Mouse (Mus musculus): ENCODE results near the gene Olfr667. TPM values are rescaled to one million over a fixed set of nuclear protein-coding genes. Genes with fewer than 3 reads are reported as not detected.

Olfr667 gene
- total and polyA plus RNA-seq, 3 experiments, result not detected

Other genes with a start within 250 kb of the Olfr667 start
- not detected in 2 replicates for gene Olfr661, start 235.0 kb downstream of the Olfr667 start, total RNA-seq (2012; rRNA removed)
- gene Olfr661, start 235.0 kb downstream of the Olfr667 start, total RNA-seq (2014; rRNA removed), result not detected in 2 replicates
- gene Olfr661, start 235.0 kb downstream of the Olfr667 start, polyA plus RNA-seq (2012; ENCODE audit: insufficient read length, low read depth), result not detected in 2 replicates
- 0.08 TPM in 1 of 2 replicates, not detected in the other for gene Usp17le, start 144.0 kb downstream of the Olfr667 start, total RNA-seq (2012; rRNA removed)
- not detected in 2 replicates for gene Usp17le, start 144.0 kb downstream of the Olfr667 start, total RNA-seq (2014; rRNA removed)
- not detected in 2 replicates for gene Usp17le, start 144.0 kb downstream of the Olfr667 start, polyA plus RNA-seq (2012; ENCODE audit: insufficient read length, low read depth)
- not detected in 2 replicates for gene Usp17lb, start 78.9 kb downstream of the Olfr667 start, total RNA-seq (2012; rRNA removed)
- not detected in 2 replicates for gene Usp17lb, start 78.9 kb downstream of the Olfr667 start, total RNA-seq (2014; rRNA removed)
- not detected in 2 replicates for gene Usp17lb, start 78.9 kb downstream of the Olfr667 start, polyA plus RNA-seq (2012; ENCODE audit: insufficient read length, low read depth)
- gene Usp17la, start 64.5 kb downstream of the Olfr667 start, total RNA-seq (2012; rRNA removed), result 0.13 and 0.17 TPM in 2 replicates
- gene Usp17la, start 64.5 kb downstream of the Olfr667 start, total RNA-seq (2014; rRNA removed), result not detected in 2 replicates
- gene Usp17la, start 64.5 kb downstream of the Olfr667 start, polyA plus RNA-seq (2012; ENCODE audit: insufficient read length, low read depth), result 0.10 and 0.11 TPM in 2 replicates
- gene Olfr665, start 43.5 kb downstream of the Olfr667 start, total RNA-seq (2012; rRNA removed), result not detected in 2 replicates
- gene Olfr665, start 43.5 kb downstream of the Olfr667 start, total RNA-seq (2014; rRNA removed), result not detected in 2 replicates
- gene Olfr665, start 43.5 kb downstream of the Olfr667 start, polyA plus RNA-seq (2012; ENCODE audit: insufficient read length, low read depth), result not detected in 2 replicates
- not detected in 2 replicates for gene Olfr666, start 25.5 kb downstream of the Olfr667 start, total RNA-seq (2012; rRNA removed)
- not detected in 2 replicates for gene Olfr666, start 25.5 kb downstream of the Olfr667 start, total RNA-seq (2014; rRNA removed)
- gene Olfr666, start 25.5 kb downstream of the Olfr667 start, polyA plus RNA-seq (2012; ENCODE audit: insufficient read length, low read depth), result not detected in 2 replicates
- not detected in 2 replicates for gene Olfr668, start 6.6 kb upstream of the Olfr667 start, total RNA-seq (2012; rRNA removed)
- gene Olfr668, start 6.6 kb upstream of the Olfr667 start, total RNA-seq (2014; rRNA removed), result not detected in 2 replicates
- gene Olfr668, start 6.6 kb upstream of the Olfr667 start, polyA plus RNA-seq (2012; ENCODE audit: insufficient read length, low read depth), result not detected in 2 replicates
- gene Olfr669, start 12.8 kb upstream of the Olfr667 start, total RNA-seq (2012; rRNA removed), result not detected in 2 replicates
- not detected in 2 replicates for gene Olfr669, start 12.8 kb upstream of the Olfr667 start, total RNA-seq (2014; rRNA removed)
- gene Olfr669, start 12.8 kb upstream of the Olfr667 start, polyA plus RNA-seq (2012; ENCODE audit: insufficient read length, low read depth), result not detected in 2 replicates
- gene Olfr670, start 41.1 kb upstream of the Olfr667 start, total RNA-seq (2012; rRNA removed), result not detected in 2 replicates
- gene Olfr670, start 41.1 kb upstream of the Olfr667 start, total RNA-seq (2014; rRNA removed), result not detected in 2 replicates
- gene Olfr670, start 41.1 kb upstream of the Olfr667 start, polyA plus RNA-seq (2012; ENCODE audit: insufficient read length, low read depth), result not detected in 2 replicates
- gene Olfr671, start 57.6 kb upstream of the Olfr667 start, total RNA-seq (2012; rRNA removed), result not detected in 2 replicates
- gene Olfr671, start 57.6 kb upstream of the Olfr667 start, total RNA-seq (2014; rRNA removed), result not detected in 2 replicates
- not detected in 2 replicates for gene Olfr671, start 57.6 kb upstream of the Olfr667 start, polyA plus RNA-seq (2012; ENCODE audit: insufficient read length, low read depth)
- not detected in 2 replicates for gene Olfr672, start 80.5 kb upstream of the Olfr667 start, total RNA-seq (2012; rRNA removed)
- not detected in 2 replicates for gene Olfr672, start 80.5 kb upstream of the Olfr667 start, total RNA-seq (2014; rRNA removed)
- not detected in 2 replicates for gene Olfr672, start 80.5 kb upstream of the Olfr667 start, polyA plus RNA-seq (2012; ENCODE audit: insufficient read length, low read depth)
- not detected in 2 replicates for gene Olfr675, start 107.0 kb upstream of the Olfr667 start, total RNA-seq (2012; rRNA removed)
- not detected in 2 replicates for gene Olfr675, start 107.0 kb upstream of the Olfr667 start, total RNA-seq (2014; rRNA removed)
- not detected in 2 replicates for gene Olfr675, start 107.0 kb upstream of the Olfr667 start, polyA plus RNA-seq (2012; ENCODE audit: insufficient read length, low read depth)
- not detected in 2 replicates for gene Olfr676, start 111.2 kb upstream of the Olfr667 start, total RNA-seq (2012; rRNA removed)
- gene Olfr676, start 111.2 kb upstream of the Olfr667 start, total RNA-seq (2014; rRNA removed), result not detected in 2 replicates
- gene Olfr676, start 111.2 kb upstream of the Olfr667 start, polyA plus RNA-seq (2012; ENCODE audit: insufficient read length, low read depth), result not detected in 2 replicates
- not detected in 2 replicates for gene Olfr677, start 129.9 kb upstream of the Olfr667 start, total RNA-seq (2012; rRNA removed)
- gene Olfr677, start 129.9 kb upstream of the Olfr667 start, total RNA-seq (2014; rRNA removed), result not detected in 2 replicates
- not detected in 2 replicates for gene Olfr677, start 129.9 kb upstream of the Olfr667 start, polyA plus RNA-seq (2012; ENCODE audit: insufficient read length, low read depth)
- gene Olfr678, start 143.0 kb upstream of the Olfr667 start, total RNA-seq (2012; rRNA removed), result not detected in 2 replicates
- not detected in 2 replicates for gene Olfr678, start 143.0 kb upstream of the Olfr667 start, total RNA-seq (2014; rRNA removed)
- not detected in 2 replicates for gene Olfr678, start 143.0 kb upstream of the Olfr667 start, polyA plus RNA-seq (2012; ENCODE audit: insufficient read length, low read depth)
- not detected in 2 replicates for gene Olfr679, start 159.7 kb upstream of the Olfr667 start, total RNA-seq (2012; rRNA removed)
- not detected in 2 replicates for gene Olfr679, start 159.7 kb upstream of the Olfr667 start, total RNA-seq (2014; rRNA removed)
- gene Olfr679, start 159.7 kb upstream of the Olfr667 start, polyA plus RNA-seq (2012; ENCODE audit: insufficient read length, low read depth), result not detected in 2 replicates
- not detected in 2 replicates for gene Olfr680-ps1, start 171.3 kb upstream of the Olfr667 start, total RNA-seq (2012; rRNA removed)
- gene Olfr680-ps1, start 171.3 kb upstream of the Olfr667 start, total RNA-seq (2014; rRNA removed), result not detected in 2 replicates
- gene Olfr680-ps1, start 171.3 kb upstream of the Olfr667 start, polyA plus RNA-seq (2012; ENCODE audit: insufficient read length, low read depth), result not detected in 2 replicates
- not detected in 2 replicates for gene Olfr681, start 195.4 kb upstream of the Olfr667 start, total RNA-seq (2012; rRNA removed)
- gene Olfr681, start 195.4 kb upstream of the Olfr667 start, total RNA-seq (2014; rRNA removed), result not detected in 2 replicates
- not detected in 2 replicates for gene Olfr681, start 195.4 kb upstream of the Olfr667 start, polyA plus RNA-seq (2012; ENCODE audit: insufficient read length, low read depth)
- gene Olfr683, start 225.5 kb upstream of the Olfr667 start, total RNA-seq (2012; rRNA removed), result not detected in 2 replicates
- not detected in 2 replicates for gene Olfr683, start 225.5 kb upstream of the Olfr667 start, total RNA-seq (2014; rRNA removed)
- gene Olfr683, start 225.5 kb upstream of the Olfr667 start, polyA plus RNA-seq (2012; ENCODE audit: insufficient read length, low read depth), result not detected in 2 replicates
- not detected in 2 replicates for gene Olfr684, start 242.2 kb upstream of the Olfr667 start, total RNA-seq (2012; rRNA removed)
- not detected in 2 replicates for gene Olfr684, start 242.2 kb upstream of the Olfr667 start, total RNA-seq (2014; rRNA removed)
- not detected in 2 replicates for gene Olfr684, start 242.2 kb upstream of the Olfr667 start, polyA plus RNA-seq (2012; ENCODE audit: insufficient read length, low read depth)

Measured in CH12.LX (cell line).